Mouse (Mus musculus): Measurements from ENCODE around the gene Vps26c.
A peak's percentile ranks its signal among the peaks of the same experiment; 100 is the strongest.

The Vps26c gene

DNA sequence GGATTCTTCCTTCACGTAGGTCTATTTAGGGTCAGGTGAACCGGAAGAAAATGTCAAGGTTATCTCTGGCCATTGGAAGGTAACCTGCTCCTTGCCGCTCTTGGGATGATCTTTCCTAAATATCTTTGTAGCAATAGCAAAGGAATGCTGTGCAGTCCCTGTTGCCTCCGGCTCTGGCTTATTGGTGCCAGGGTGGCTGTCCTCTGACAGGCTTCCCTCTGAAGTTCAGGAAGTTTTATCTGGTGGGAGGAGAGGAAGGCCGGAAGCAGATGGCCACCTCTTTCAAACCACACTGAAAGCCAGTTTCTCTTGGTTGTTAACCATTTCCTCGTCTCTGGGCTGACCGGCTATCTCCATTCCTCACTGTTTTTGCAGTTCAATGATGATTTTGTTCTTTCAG lies 32.7 kb upstream of the Vps26c start:
- TF ChIP-seq NANOG (IDR thresholded peaks at IDR 0.05; ENCODE audit: borderline replicate concordance, low read length) (no peak), CTCF (conservative IDR thresholded peaks at IDR 0.05; ENCODE audit: low read length) (no peak), POU5F1 (IDR thresholded peaks at IDR 0.05; ENCODE audit: borderline replicate concordance, low read length) (no peak)
- H3K4me1 ChIP-seq (replicated peaks; ENCODE audit: low read depth, low read length): peaks cover 23% of the 10 kb centered on the region
- no peak overlapping the region for H3K4me3 ChIP-seq (replicated peaks; ENCODE audit: low read length)
- H3K27me3 ChIP-seq (ENCODE audit: insufficient read depth, low read length): peaks cover 8% of the 10 kb centered on the region; the same call in 1 of the 2 replicates
- H3K36me3 ChIP-seq (ENCODE audit: insufficient read depth, low read length): no peaks in the 10 kb centered on the region
- no peaks in the 10 kb centered on the region for H3K9me3 ChIP-seq (ENCODE audit: low read length)

DNA sequence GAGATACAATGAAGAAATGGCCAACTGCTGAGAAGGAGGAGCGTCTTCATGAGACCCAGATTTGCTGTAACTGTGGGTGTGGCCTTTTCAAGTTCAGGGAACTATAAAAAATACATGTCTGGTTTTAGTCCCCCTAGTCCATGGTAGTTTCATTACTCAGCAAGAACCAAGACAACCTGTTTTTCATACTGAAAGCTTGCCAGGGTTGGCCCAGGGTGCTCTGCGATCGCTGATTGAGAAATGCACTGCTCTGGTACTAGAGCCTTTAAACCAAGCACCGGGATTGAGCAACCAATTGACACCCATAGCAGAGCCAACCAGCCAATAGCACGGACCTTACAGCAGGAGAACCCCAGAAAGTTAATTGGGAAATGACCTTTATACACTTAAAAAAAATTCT lies 29.6 kb upstream of the Vps26c start:
- Histone ChIP-seq H3K9me3 (ENCODE audit: low read length) (peaks cover 10% of the 10 kb centered on the region), H3K4me3 (replicated peaks; ENCODE audit: low read length) (no peak overlapping the region), H3K4me1 (replicated peaks; ENCODE audit: low read depth, low read length) (peaks cover 38% of the 10 kb centered on the region), H3K36me3 (ENCODE audit: insufficient read depth, low read length) (peaks cover 6% of the 10 kb centered on the region; the same call in 1 of the 2 replicates), H3K27me3 (ENCODE audit: insufficient read depth, low read length) (no peaks in the 10 kb centered on the region)
- TF ChIP-seq POU5F1 (IDR thresholded peaks at IDR 0.05; ENCODE audit: borderline replicate concordance, low read length) (no peak), NANOG (IDR thresholded peaks at IDR 0.05; ENCODE audit: borderline replicate concordance, low read length) (no peak), CTCF (conservative IDR thresholded peaks at IDR 0.05; ENCODE audit: low read length) (no peak)

GRCm38 (mm10) chr16:94555346-94555745 lies 28.7 kb upstream of the Vps26c start:
- no peak overlapping the region for H3K4me3 ChIP-seq (replicated peaks; ENCODE audit: low read length)
- no peak for TF ChIP-seq POU5F1 (IDR thresholded peaks at IDR 0.05; ENCODE audit: borderline replicate concordance, low read length)
- H3K4me1 ChIP-seq (replicated peaks; ENCODE audit: low read depth, low read length): peaks cover 43% of the 10 kb centered on the region
- peaks cover 6% of the 10 kb centered on the region; the same call in 1 of the 2 replicates for H3K36me3 ChIP-seq (ENCODE audit: insufficient read depth, low read length)
- H3K27me3 ChIP-seq (ENCODE audit: insufficient read depth, low read length): no peaks in the 10 kb centered on the region
- H3K9me3 ChIP-seq (ENCODE audit: low read length): peaks cover 10% of the 10 kb centered on the region

GRCm38 (mm10) chr16:94551934-94552333 lies 25.3 kb upstream of the Vps26c start:
- Histone ChIP-seq H3K9me3 (ENCODE audit: low read length) (peaks cover 10% of the 10 kb centered on the region), H3K4me1 (replicated peaks; ENCODE audit: low read depth, low read length) (peaks cover 44% of the 10 kb centered on the region), H3K36me3 (ENCODE audit: insufficient read depth, low read length) (peaks cover 6% of the 10 kb centered on the region; the same call in 1 of the 2 replicates), H3K4me3 (replicated peaks; ENCODE audit: low read length) (peak overlapping the region; percentile 64), H3K27me3 (ENCODE audit: insufficient read depth, low read length) (no peaks in the 10 kb centered on the region)
- TF ChIP-seq POU5F1 (IDR thresholded peaks at IDR 0.05; ENCODE audit: borderline replicate concordance, low read length) (no peak), CTCF (conservative IDR thresholded peaks at IDR 0.05; ENCODE audit: low read length) (no peak), NANOG (IDR thresholded peaks at IDR 0.05; ENCODE audit: borderline replicate concordance, low read length) (no peak)

DNA sequence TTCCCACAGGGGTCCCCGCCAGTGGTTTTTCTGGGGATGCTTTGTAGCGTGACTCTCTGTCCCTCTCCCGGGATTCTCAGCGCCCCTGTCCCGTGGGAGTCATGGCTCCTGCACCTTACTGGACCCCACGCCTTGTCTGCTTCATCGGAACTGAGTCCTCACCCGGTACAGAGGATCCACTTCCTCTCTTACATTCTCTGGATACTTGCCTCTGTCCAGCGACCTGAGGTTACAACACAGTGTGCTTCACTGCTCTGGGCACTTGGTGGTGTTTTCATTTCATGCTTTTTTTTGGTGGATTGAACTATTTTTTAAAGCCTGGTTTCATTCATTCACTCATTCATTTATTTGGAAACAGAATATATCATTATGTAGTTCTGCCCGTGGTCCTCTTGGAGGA lies 23.2 kb upstream of the Vps26c start:
- Histone ChIP-seq H3K4me3 (replicated peaks; ENCODE audit: low read length) (peak overlapping the region; percentile 62), H3K4me1 (replicated peaks; ENCODE audit: low read depth, low read length) (peaks cover 48% of the 10 kb centered on the region)
- no peak for TF ChIP-seq POU5F1 (IDR thresholded peaks at IDR 0.05; ENCODE audit: borderline replicate concordance, low read length)
- no peak for TF ChIP-seq CTCF (conservative IDR thresholded peaks at IDR 0.05; ENCODE audit: low read length)
- no peak for TF ChIP-seq NANOG (IDR thresholded peaks at IDR 0.05; ENCODE audit: borderline replicate concordance, low read length)

DNA sequence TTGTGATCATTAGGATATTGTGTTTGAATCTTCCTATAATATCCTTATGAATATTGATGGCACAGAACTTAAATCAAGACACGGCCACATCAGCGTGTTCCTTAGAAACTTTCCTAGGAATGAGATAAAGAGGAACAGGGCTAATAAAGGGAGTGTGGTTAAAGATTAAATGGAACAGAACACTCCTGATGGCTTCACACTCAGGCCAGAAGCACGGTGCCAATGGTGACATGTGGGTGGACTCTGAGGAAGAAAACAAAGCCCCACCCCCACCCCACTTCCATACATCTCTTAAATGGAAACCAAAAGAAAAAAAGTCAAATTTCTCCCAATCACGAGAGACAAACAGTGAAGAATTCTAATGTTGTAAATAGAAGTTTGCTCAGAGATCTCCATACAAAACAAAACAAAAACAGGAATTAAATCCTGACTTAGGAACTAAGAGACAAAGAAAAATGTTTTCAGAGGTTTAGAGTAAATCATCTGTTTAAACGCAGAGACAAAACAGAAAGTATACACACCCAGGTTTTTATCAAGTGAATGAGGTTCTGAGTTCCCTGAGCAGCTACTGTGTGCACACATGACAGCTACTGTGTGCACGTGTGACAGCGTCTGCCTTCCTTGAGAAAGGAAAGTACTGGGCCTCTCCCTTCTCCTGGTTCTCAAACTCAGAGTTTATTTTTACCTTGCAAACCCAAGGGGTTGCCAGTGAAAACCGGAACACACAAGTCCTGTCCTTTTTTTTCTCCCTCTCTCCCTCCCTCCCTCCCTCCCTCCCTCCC lies 19.3 kb upstream of the Vps26c start:
- no peak for TF ChIP-seq CTCF (conservative IDR thresholded peaks at IDR 0.05; ENCODE audit: low read length)
- TF ChIP-seq POU5F1 (IDR thresholded peaks at IDR 0.05; ENCODE audit: borderline replicate concordance, low read length): no peak
- TF ChIP-seq NANOG (IDR thresholded peaks at IDR 0.05; ENCODE audit: borderline replicate concordance, low read length): no peak
- Histone ChIP-seq H3K4me1 (replicated peaks; ENCODE audit: low read depth, low read length) (peaks cover 66% of the 10 kb centered on the region), H3K9me3 (ENCODE audit: low read length) (no peaks in the 10 kb centered on the region), H3K27me3 (ENCODE audit: insufficient read depth, low read length) (no peaks in the 10 kb centered on the region), H3K4me3 (replicated peaks; ENCODE audit: low read length) (no peak overlapping the region), H3K36me3 (ENCODE audit: insufficient read depth, low read length) (no peaks in the 10 kb centered on the region)

More for the DNA sequence above, 23.2 kb upstream of the Vps26c start:
- H3K36me3 ChIP-seq (ENCODE audit: insufficient read depth, low read length): peaks cover 6% of the 10 kb centered on the region; the same call in 1 of the 2 replicates
- H3K9me3 ChIP-seq (ENCODE audit: low read length): peaks cover 10% of the 10 kb centered on the region
- H3K27me3 ChIP-seq (ENCODE audit: insufficient read depth, low read length): no peaks in the 10 kb centered on the region

DNA sequence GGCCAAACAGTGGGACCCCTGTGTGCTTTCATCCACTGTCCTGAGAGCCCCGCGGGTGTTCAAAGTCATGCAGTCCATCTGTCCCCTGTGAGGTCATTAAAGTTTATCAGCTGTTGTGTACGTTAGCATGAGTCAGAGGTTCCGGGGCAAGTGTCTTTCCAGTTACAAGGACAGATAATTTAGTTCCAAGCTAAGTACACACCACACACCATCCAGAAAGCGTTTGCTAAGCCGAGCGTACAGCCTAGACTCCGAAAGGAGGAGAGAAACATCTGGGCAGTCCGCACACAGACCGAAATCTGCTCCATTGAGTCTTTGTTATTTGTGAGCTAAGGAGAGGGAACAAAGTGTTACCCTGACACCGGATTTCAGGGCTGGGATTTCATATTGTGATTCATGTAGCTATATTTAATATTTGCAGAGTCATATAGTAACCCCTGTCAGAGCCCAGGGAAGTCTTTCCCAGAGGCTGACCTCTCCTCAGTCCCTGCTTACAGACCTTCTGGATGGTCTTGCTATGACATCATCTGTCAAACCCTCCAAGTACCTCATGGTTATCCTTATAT lies 18.0 kb upstream of the Vps26c start:
- no peaks in the 10 kb centered on the region for H3K9me3 ChIP-seq (ENCODE audit: low read length)
- no peak overlapping the region for H3K4me3 ChIP-seq (replicated peaks; ENCODE audit: low read length)
- no peak for TF ChIP-seq POU5F1 (IDR thresholded peaks at IDR 0.05; ENCODE audit: borderline replicate concordance, low read length)
- TF ChIP-seq NANOG (IDR thresholded peaks at IDR 0.05; ENCODE audit: borderline replicate concordance, low read length): no peak
- no peak for TF ChIP-seq CTCF (conservative IDR thresholded peaks at IDR 0.05; ENCODE audit: low read length)
- peaks cover 61% of the 10 kb centered on the region for H3K4me1 ChIP-seq (replicated peaks; ENCODE audit: low read depth, low read length)
- no peaks in the 10 kb centered on the region for H3K27me3 ChIP-seq (ENCODE audit: insufficient read depth, low read length)
- H3K36me3 ChIP-seq (ENCODE audit: insufficient read depth, low read length): no peaks in the 10 kb centered on the region

- TF ChIP-seq POU5F1 (IDR thresholded peaks at IDR 0.05; ENCODE audit: borderline replicate concordance, low read length): no peak
- no peak for TF ChIP-seq CTCF (conservative IDR thresholded peaks at IDR 0.05; ENCODE audit: low read length)
- TF ChIP-seq NANOG (IDR thresholded peaks at IDR 0.05; ENCODE audit: borderline replicate concordance, low read length): no peak
These were observed 16.3 kb upstream of the Vps26c start for GRCm38 (mm10) chr16:94542898-94543297.

More at GRCm38 (mm10) chr16:94542898-94543297, 16.3 kb upstream of the Vps26c start:
- H3K9me3 ChIP-seq (ENCODE audit: low read length): no peaks in the 10 kb centered on the region
- H3K4me3 ChIP-seq (replicated peaks; ENCODE audit: low read length): peak overlapping the region; percentile 41
- no peaks in the 10 kb centered on the region for H3K36me3 ChIP-seq (ENCODE audit: insufficient read depth, low read length)
- peaks cover 60% of the 10 kb centered on the region for H3K4me1 ChIP-seq (replicated peaks; ENCODE audit: low read depth, low read length)
- H3K27me3 ChIP-seq (ENCODE audit: insufficient read depth, low read length): no peaks in the 10 kb centered on the region

All from E14TG2a.4 (cell line).